Mouse (Mus musculus): Measurements from ENCODE around the gene Arl1. TPM values are rescaled to one million over a fixed set of nuclear protein-coding genes. Genes with fewer than 3 reads are reported as not detected.
A peak's percentile ranks its signal among the peaks of the same experiment; 100 is the strongest.
"Not testable (repeated sequence)": the region's sequence is repeated elsewhere in the genome, so short reads cannot be mapped to it uniquely, and the experiment has no call there.

Arl1 gene
- total and polyA plus RNA-seq, 2 experiments from 2014 or later, result 104 to 172 TPM

- 77% methylated on average over 8 of the region's 8 CpGs for WGBS
- H3K27me3 ChIP-seq (ENCODE audit: insufficient read depth, low read length), result no peaks in the 10 kb centered on the region
- DNase-seq (no peak), ATAC-seq (no peak)
- H3K4me2 ChIP-seq (ENCODE audit: low read depth), result no peak overlapping the region
- H3K9me3 ChIP-seq (ENCODE audit: low read length), result no peaks in the 10 kb centered on the region
- peaks cover 5% of the 10 kb centered on the region for H3K4me1 ChIP-seq (ENCODE audit: insufficient read depth)
- TF ChIP-seq CTCF (IDR thresholded peaks at IDR 0.05; ENCODE audit: low read depth), result no peak
- H3K27ac ChIP-seq (ENCODE audit: low read depth, low read length), result no peak overlapping the region
- H3K4me3 ChIP-seq (ENCODE audit: low read depth, low read length), result no peak overlapping the region
- no peak overlapping the region for H3K9ac ChIP-seq
- no peaks in the 10 kb centered on the region for H3K36me3 ChIP-seq (ENCODE audit: insufficient read depth)
Measured at GRCm38 (mm10) chr10:88728166-88728565, 2.5 kb upstream of the Arl1 start.

GRCm38 (mm10) chr10:88731496-88732308 lies 1.0 kb downstream of the Arl1 start:
- H3K36me3 ChIP-seq (ENCODE audit: insufficient read depth), result no peaks in the 10 kb centered on the region
- peak overlapping the region; percentile 88 for H3K9ac ChIP-seq
- ATAC-seq (peak; percentile 30), DNase-seq (no peak)
- no peaks in the 10 kb centered on the region for H3K27me3 ChIP-seq (ENCODE audit: insufficient read depth, low read length)
- peak overlapping the region; percentile 76 for H3K4me2 ChIP-seq (ENCODE audit: low read depth)
- 3% methylated on average over 61 of the region's 61 CpGs for WGBS
- TF ChIP-seq CTCF (IDR thresholded peaks at IDR 0.05; ENCODE audit: low read depth), result no peak; the same call in 1 of the 2 replicates
- H3K4me1 ChIP-seq (ENCODE audit: insufficient read depth), result peaks cover 5% of the 10 kb centered on the region
- peak overlapping the region; percentile 68 for H3K4me3 ChIP-seq (ENCODE audit: low read depth, low read length)
- peak overlapping the region; percentile 74 for H3K27ac ChIP-seq (ENCODE audit: low read depth, low read length)
- no peaks in the 10 kb centered on the region for H3K9me3 ChIP-seq (ENCODE audit: low read length)

- Histone ChIP-seq H3K9me3 (ENCODE audit: low read length) (no peaks in the 10 kb centered on the region), H3K4me1 (ENCODE audit: insufficient read depth) (peaks cover 5% of the 10 kb centered on the region), H3K27me3 (ENCODE audit: insufficient read depth, low read length) (no peaks in the 10 kb centered on the region), H3K36me3 (ENCODE audit: insufficient read depth) (peaks cover 1% of the 10 kb centered on the region; the same call in 1 of the 2 replicates), H3K9ac (peak overlapping the region; percentile 88; the same call in 1 of the 2 replicates), H3K4me2 (ENCODE audit: low read depth) (peak overlapping the region; percentile 76), H3K4me3 (ENCODE audit: low read depth, low read length) (peak overlapping the region; percentile 68), H3K27ac (ENCODE audit: low read depth, low read length) (no peak overlapping the region)
- WGBS, result 11% methylated on average over 6 of the region's 6 CpGs
- no peak for TF ChIP-seq CTCF (IDR thresholded peaks at IDR 0.05; ENCODE audit: low read depth)
- no peak for ATAC-seq
- DNase-seq, result no peak
Measured at GRCm38 (mm10) chr10:88732309-88732622, 1.6 kb downstream of the Arl1 start.

- H3K9ac ChIP-seq; H3K4me2 ChIP-seq (ENCODE audit: low read depth): not testable (repeated sequence)
Measured at GRCm38 (mm10) chr10:88739074-88739473, 8.4 kb downstream of the Arl1 start.

GRCm38 (mm10) chr10:88739818-88740217 lies 9.2 kb downstream of the Arl1 start:
- Histone ChIP-seq H3K4me1 (ENCODE audit: insufficient read depth) (no peaks in the 10 kb centered on the region), H3K27ac (ENCODE audit: low read depth, low read length) (no peak overlapping the region), H3K36me3 (ENCODE audit: insufficient read depth) (peaks cover 41% of the 10 kb centered on the region), H3K27me3 (ENCODE audit: insufficient read depth, low read length) (no peaks in the 10 kb centered on the region), H3K4me2 (ENCODE audit: low read depth) (no peak overlapping the region), H3K9me3 (ENCODE audit: low read length) (no peaks in the 10 kb centered on the region), H3K4me3 (ENCODE audit: low read depth, low read length) (no peak overlapping the region), H3K9ac (no peak overlapping the region)
- DNase-seq (no peak), ATAC-seq (no peak)
- 97% methylated on average over 1 of the region's 1 CpGs for WGBS
- no peak for TF ChIP-seq CTCF (IDR thresholded peaks at IDR 0.05; ENCODE audit: low read depth)

More at GRCm38 (mm10) chr10:88739074-88739473, 8.4 kb downstream of the Arl1 start:
- WGBS, result 95% methylated on average over 8 of the region's 8 CpGs
- H3K9me3 ChIP-seq (ENCODE audit: low read length); H3K27me3 ChIP-seq (ENCODE audit: insufficient read depth, low read length); H3K4me3 ChIP-seq (ENCODE audit: low read depth, low read length); H3K27ac ChIP-seq (ENCODE audit: low read depth, low read length); H3K4me1 ChIP-seq (ENCODE audit: insufficient read depth); ATAC-seq; DNase-seq: not testable (repeated sequence)
- peaks cover 33% of the 10 kb centered on the region for H3K36me3 ChIP-seq (ENCODE audit: insufficient read depth)

- H3K9me3 ChIP-seq (ENCODE audit: low read length), result no peaks in the 10 kb centered on the region
- H3K9ac ChIP-seq, result no peak overlapping the region
- H3K4me1 ChIP-seq (ENCODE audit: insufficient read depth), result no peaks in the 10 kb centered on the region
- no peak overlapping the region for H3K4me3 ChIP-seq (ENCODE audit: low read depth, low read length)
- TF ChIP-seq CTCF (IDR thresholded peaks at IDR 0.05; ENCODE audit: low read depth), result no peak
- 88% methylated on average over 5 of the region's 5 CpGs for WGBS
- peaks cover 45% of the 10 kb centered on the region for H3K36me3 ChIP-seq (ENCODE audit: insufficient read depth)
- no peak overlapping the region for H3K27ac ChIP-seq (ENCODE audit: low read depth, low read length)
- DNase-seq, result no peak
- no peak for ATAC-seq
- no peaks in the 10 kb centered on the region for H3K27me3 ChIP-seq (ENCODE audit: insufficient read depth, low read length)
- no peak overlapping the region for H3K4me2 ChIP-seq (ENCODE audit: low read depth)
Measured at GRCm38 (mm10) chr10:88740781-88741180, 10.1 kb downstream of the Arl1 start.

- Histone ChIP-seq H3K4me1 (ENCODE audit: insufficient read depth) (no peaks in the 10 kb centered on the region), H3K27me3 (ENCODE audit: insufficient read depth, low read length) (no peaks in the 10 kb centered on the region), H3K27ac (ENCODE audit: low read depth, low read length) (no peak overlapping the region), H3K4me2 (ENCODE audit: low read depth) (no peak overlapping the region), H3K9ac (no peak overlapping the region), H3K4me3 (ENCODE audit: low read depth, low read length) (no peak overlapping the region), H3K9me3 (ENCODE audit: low read length) (no peaks in the 10 kb centered on the region), H3K36me3 (ENCODE audit: insufficient read depth) (peaks cover 45% of the 10 kb centered on the region)
- TF ChIP-seq CTCF (IDR thresholded peaks at IDR 0.05; ENCODE audit: low read depth), result no peak
- no peak for ATAC-seq
- DNase-seq, result no peak
- WGBS, result 83% methylated on average over 2 of the region's 2 CpGs
Measured at GRCm38 (mm10) chr10:88741426-88741825, 10.8 kb downstream of the Arl1 start.
